Mouse (Mus musculus): ENCODE data around the gene Faap100.

DNA sequence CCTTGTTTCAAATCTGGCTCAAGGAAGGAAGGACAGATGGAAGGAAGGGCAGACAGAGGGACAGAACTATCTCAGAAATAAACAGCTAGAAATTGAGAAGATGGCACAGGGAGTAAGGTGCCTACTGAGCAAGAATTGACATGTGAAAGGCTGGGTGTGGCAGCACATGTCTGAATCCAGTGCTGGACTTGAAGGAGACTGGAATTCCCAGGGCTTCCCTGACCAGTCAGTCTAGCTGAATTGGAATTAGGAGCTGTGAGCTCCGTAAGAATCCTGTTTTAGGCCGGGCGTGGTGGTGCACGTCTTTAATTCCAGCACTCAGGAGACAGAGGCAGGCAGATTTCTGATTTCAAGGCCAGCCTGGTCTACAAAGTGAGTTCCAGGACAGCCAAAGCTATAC is 36.9 kb downstream of the Faap100 start:
- TF ChIP-seq CTCF (IDR thresholded peaks at IDR 0.05; ENCODE audit: low read depth, low read length): no peak
- no peak for TF ChIP-seq POLR2AphosphoS5 (IDR thresholded peaks at IDR 0.05; ENCODE audit: insufficient replicate concordance, low read depth, low read length)
- TF ChIP-seq GATA1 (IDR thresholded peaks at IDR 0.05; ENCODE audit: borderline replicate concordance, low read length): no peak
- TF ChIP-seq TAL1 (conservative IDR thresholded peaks at IDR 0.05; ENCODE audit: low read depth, low read length): no peak
- no peak for TF ChIP-seq GATA2 (IDR thresholded peaks at IDR 0.05; ENCODE audit: borderline replicate concordance, low read depth, low read length)
